Mouse (Mus musculus) neural tube, embryonic 11.5 days (tissue): Measurements from ENCODE around the gene Slc35c2. TPM values are rescaled to one million over a fixed set of nuclear protein-coding genes. Genes with fewer than 3 reads are reported as not detected.
A peak's percentile ranks its signal among the peaks of the same experiment; 100 is the strongest.

ENCODE experiments used
- ATAC-seq: fragments of 200-750 bp; cut with Nextera tagmentation; 2 replicates; pipeline ENCODE4 v1.8.0; 2017; ENCODE audit warnings: moderate number of reproducible peaks, mild to moderate bottlenecking, moderate TSS enrichment, moderate library complexity; ENCODE audit not compliant: insufficient read depth, low FRiP score, low TSS enrichment
- DNase-seq: peaks from one replicate; pipeline ENCODE4 v3.0.0-alpha.2; 2015; ENCODE audit warnings: low spot score
- H3K27ac ChIP-seq: fragments of 300-500 bp; sonication (generic); 2 replicates; pipeline ENCODE4 v1.5.1; 2014; ENCODE audit warnings: low read depth, mild to moderate bottlenecking, low read length
- H3K27me3 ChIP-seq: fragments of 300-500 bp; sonication (generic); 2 replicates; pipeline ENCODE4 v1.6.1; 2014; ENCODE audit warnings: mild to moderate bottlenecking, low read length, mixed read lengths; ENCODE audit not compliant: control insufficient read depth, insufficient read depth
- H3K36me3 ChIP-seq: fragments of 300-500 bp; sonication (generic); 2 replicates; pipeline ENCODE4 v1.6.1; 2014; ENCODE audit warnings: mild to moderate bottlenecking, low read length, moderate library complexity, mixed read lengths; ENCODE audit not compliant: control insufficient read depth, insufficient read depth
- H3K4me1 ChIP-seq: fragments of 300-500 bp; sonication (generic); 2 replicates; pipeline ENCODE4 v1.6.1; 2014; ENCODE audit warnings: low read length, mixed read lengths; ENCODE audit not compliant: control insufficient read depth, insufficient read depth
- H3K4me2 ChIP-seq: fragments of 300-500 bp; sonication (generic); 2 replicates; pipeline ENCODE4 v1.6.1; 2014; ENCODE audit warnings: low read depth, mild to moderate bottlenecking, moderate library complexity
- H3K4me3 ChIP-seq: fragments of 300-500 bp; sonication (generic); 2 replicates; pipeline ENCODE4 v1.5.1; 2014; ENCODE audit warnings: low read depth, low read length
- H3K9ac ChIP-seq: fragments of 300-500 bp; sonication (generic); 2 replicates; pipeline ENCODE4 v1.6.1; 2014; ENCODE audit warnings: mild to moderate bottlenecking, low read length
- H3K9me3 ChIP-seq: fragments of 300-500 bp; sonication (generic); 2 replicates; pipeline ENCODE4 v1.6.1; 2016; ENCODE audit warnings: low read length; ENCODE audit not compliant: control insufficient read depth
- WGBS: fragments of 180-500 bp; shearing (Covaris S2); extraction: QIAGEN DNeasy Blood & Tissue Kit; methylation state at CpG from one replicate; pipeline ENCODE4 v1.1.7; 2014; 5-methylcytosine and 5-hydroxymethylcytosine counted together
- polyA plus RNA-seq: library from polyadenylated mRNA; unstranded; fragments of >200 nt; fragmentation: Nextera tagmentation; extraction: Ambion mirVana; gene quantifications from 2 replicates; pipeline ENCODE4 v1.2.1, GENCODE M21; 2014

Slc35c2 gene
- polyA plus RNA-seq, 1 experiment from 2014 or later = 48.2 TPM

GRCm38 (mm10) chr2:165303354-165304012 lies 15.8 kb upstream of the Slc35c2 start:
- DNase-seq (no peak), ATAC-seq (no peak)
- Histone ChIP-seq H3K36me3 (peaks cover 15% of the 10 kb centered on the region), H3K4me2 (no peak overlapping the region), H3K4me3 (no peak overlapping the region), H3K9ac (no peak overlapping the region), H3K27ac (no peak overlapping the region), H3K27me3 (no peaks in the 10 kb centered on the region), H3K9me3 (no peaks in the 10 kb centered on the region; the same call in 1 of the 2 replicates), H3K4me1 (no peaks in the 10 kb centered on the region)
- 90% methylated on average over 6 of the region's 6 CpGs for WGBS

- no peak for ATAC-seq
- no peaks in the 10 kb centered on the region for H3K27me3 ChIP-seq
- 77% methylated on average over 3 of the region's 3 CpGs for WGBS
- DNase-seq = no peak
- no peak overlapping the region for H3K4me3 ChIP-seq
- H3K4me2 ChIP-seq = no peak overlapping the region
- no peak overlapping the region for H3K27ac ChIP-seq
- H3K36me3 ChIP-seq = peaks cover 20% of the 10 kb centered on the region
- no peak overlapping the region for H3K9ac ChIP-seq
- no peaks in the 10 kb centered on the region for H3K4me1 ChIP-seq
- no peaks in the 10 kb centered on the region; the same call in 1 of the 2 replicates for H3K9me3 ChIP-seq
Measured at GRCm38 (mm10) chr2:165301409-165301808, 13.7 kb upstream of the Slc35c2 start.

- 77% methylated on average over 6 of the region's 6 CpGs for WGBS
- Histone ChIP-seq H3K4me2 (no peak overlapping the region), H3K4me3 (no peak overlapping the region), H3K27me3 (no peaks in the 10 kb centered on the region), H3K9me3 (no peaks in the 10 kb centered on the region; the same call in 1 of the 2 replicates), H3K27ac (no peak overlapping the region), H3K4me1 (no peaks in the 10 kb centered on the region), H3K36me3 (peaks cover 22% of the 10 kb centered on the region), H3K9ac (no peak overlapping the region)
- DNase-seq (no peak), ATAC-seq (no peak)
Measured at GRCm38 (mm10) chr2:165300885-165301284, 13.2 kb upstream of the Slc35c2 start.

GRCm38 (mm10) chr2:165300424-165300823 lies 12.8 kb upstream of the Slc35c2 start:
- Histone ChIP-seq H3K27ac (no peak overlapping the region), H3K4me1 (no peaks in the 10 kb centered on the region), H3K4me3 (no peak overlapping the region), H3K4me2 (no peak overlapping the region), H3K9me3 (no peaks in the 10 kb centered on the region; the same call in 1 of the 2 replicates), H3K27me3 (no peaks in the 10 kb centered on the region), H3K9ac (no peak overlapping the region), H3K36me3 (peaks cover 25% of the 10 kb centered on the region)
- WGBS = 82% methylated on average over 8 of the region's 8 CpGs
- ATAC-seq (no peak), DNase-seq (no peak)

- 92% methylated on average over 11 of the region's 11 CpGs for WGBS
- Histone ChIP-seq H3K36me3 (peaks cover 19% of the 10 kb centered on the region), H3K27ac (no peak overlapping the region), H3K4me2 (no peak overlapping the region), H3K4me1 (no peaks in the 10 kb centered on the region), H3K9me3 (no peaks in the 10 kb centered on the region), H3K4me3 (no peak overlapping the region), H3K9ac (no peak overlapping the region), H3K27me3 (no peaks in the 10 kb centered on the region)
- ATAC-seq (no peak), DNase-seq (no peak)
Measured at GRCm38 (mm10) chr2:165297429-165297828, 9.8 kb upstream of the Slc35c2 start.

GRCm38 (mm10) chr2:165296571-165296970 lies 8.9 kb upstream of the Slc35c2 start:
- Histone ChIP-seq H3K27me3 (no peaks in the 10 kb centered on the region), H3K27ac (no peak overlapping the region)

GRCm38 (mm10) chr2:165288315-165289031 lies 804 bp upstream of the Slc35c2 start:
- no peak for DNase-seq
- peaks cover 7% of the 10 kb centered on the region for H3K4me1 ChIP-seq
- no peaks in the 10 kb centered on the region for H3K9me3 ChIP-seq
- ATAC-seq = 0 out of 2 replicates have a peak, but pooled peaks have one; percentile 18
- peak overlapping the region; percentile 98 for H3K4me2 ChIP-seq
- 69% methylated on average over 18 of the region's 18 CpGs for WGBS
- no peaks in the 10 kb centered on the region for H3K27me3 ChIP-seq
- peaks cover 8% of the 10 kb centered on the region for H3K36me3 ChIP-seq
- peak overlapping the region; percentile 66 for H3K9ac ChIP-seq
- H3K27ac ChIP-seq = 0 out of 2 replicates have a peak overlapping the region, but pooled peaks have one; percentile 21
- peak overlapping the region; percentile 78; the same call in 1 of the 2 replicates for H3K4me3 ChIP-seq

More at GRCm38 (mm10) chr2:165296571-165296970, 8.9 kb upstream of the Slc35c2 start:
- H3K9me3 ChIP-seq = no peaks in the 10 kb centered on the region
- WGBS = 83% methylated on average over 18 of the region's 18 CpGs
- H3K4me3 ChIP-seq = no peak overlapping the region
- H3K9ac ChIP-seq = no peak overlapping the region; the same call in 1 of the 2 replicates
- no peak for ATAC-seq
- H3K36me3 ChIP-seq = peaks cover 22% of the 10 kb centered on the region
- no peak for DNase-seq
- H3K4me1 ChIP-seq = no peaks in the 10 kb centered on the region
- no peak overlapping the region for H3K4me2 ChIP-seq

GRCm38 (mm10) chr2:165286361-165287201 lies 1.1 kb downstream of the Slc35c2 start:
- WGBS = 72% methylated on average over 18 of the region's 18 CpGs
- ATAC-seq (no peak), DNase-seq (no peak)
- Histone ChIP-seq H3K27me3 (no peaks in the 10 kb centered on the region), H3K27ac (no peak overlapping the region), H3K4me3 (peak overlapping the region; percentile 78), H3K9ac (peak overlapping the region; percentile 66), H3K4me1 (peaks cover 7% of the 10 kb centered on the region), H3K36me3 (peaks cover 3% of the 10 kb centered on the region), H3K4me2 (peak overlapping the region; percentile 98), H3K9me3 (no peaks in the 10 kb centered on the region)
